Mouse (Mus musculus): ENCODE results near the gene Hsph1. TPM values are rescaled to one million over a fixed set of nuclear protein-coding genes. Genes with fewer than 3 reads are reported as not detected.
A peak's percentile ranks its signal among the peaks of the same experiment; 100 is the strongest.

Hsph1 gene
- polyA plus RNA-seq, 1 experiment from 2014 or later, result 50.0 TPM

- Histone ChIP-seq H3K4me3 (no peak overlapping the region), H3K27ac (no peak overlapping the region), H3K27me3 (no peaks in the 10 kb centered on the region), H3K9me3 (no peaks in the 10 kb centered on the region), H3K36me3 (no peaks in the 10 kb centered on the region), H3K4me2 (no peak overlapping the region), H3K4me1 (peaks cover 9% of the 10 kb centered on the region; the same call in 1 of the 2 replicates), H3K9ac (no peak overlapping the region)
- WGBS, result 44% methylated on average over 8 of the region's 8 CpGs
- no peak for ATAC-seq (ENCODE audit: insufficient number of reproducible peaks, low FRiP score, low TSS enrichment, low read depth)
Measured at GRCm38 (mm10) chr5:149584154-149584655, 52.0 kb downstream of the Hsph1 start.

- H3K36me3 ChIP-seq, result no peaks in the 10 kb centered on the region
- WGBS, result 15% methylated on average over 8 of the region's 8 CpGs
- H3K27ac ChIP-seq, result no peak overlapping the region
- H3K4me1 ChIP-seq, result peaks cover 9% of the 10 kb centered on the region; the same call in 1 of the 2 replicates
- H3K9me3 ChIP-seq, result no peaks in the 10 kb centered on the region
- H3K4me2 ChIP-seq, result no peak overlapping the region
- ATAC-seq (ENCODE audit: insufficient number of reproducible peaks, low FRiP score, low TSS enrichment, low read depth), result no peak
- H3K27me3 ChIP-seq, result no peaks in the 10 kb centered on the region
- no peak overlapping the region for H3K9ac ChIP-seq
- no peak overlapping the region for H3K4me3 ChIP-seq
Measured at GRCm38 (mm10) chr5:149583507-149583906, 52.7 kb downstream of the Hsph1 start.

DNA sequence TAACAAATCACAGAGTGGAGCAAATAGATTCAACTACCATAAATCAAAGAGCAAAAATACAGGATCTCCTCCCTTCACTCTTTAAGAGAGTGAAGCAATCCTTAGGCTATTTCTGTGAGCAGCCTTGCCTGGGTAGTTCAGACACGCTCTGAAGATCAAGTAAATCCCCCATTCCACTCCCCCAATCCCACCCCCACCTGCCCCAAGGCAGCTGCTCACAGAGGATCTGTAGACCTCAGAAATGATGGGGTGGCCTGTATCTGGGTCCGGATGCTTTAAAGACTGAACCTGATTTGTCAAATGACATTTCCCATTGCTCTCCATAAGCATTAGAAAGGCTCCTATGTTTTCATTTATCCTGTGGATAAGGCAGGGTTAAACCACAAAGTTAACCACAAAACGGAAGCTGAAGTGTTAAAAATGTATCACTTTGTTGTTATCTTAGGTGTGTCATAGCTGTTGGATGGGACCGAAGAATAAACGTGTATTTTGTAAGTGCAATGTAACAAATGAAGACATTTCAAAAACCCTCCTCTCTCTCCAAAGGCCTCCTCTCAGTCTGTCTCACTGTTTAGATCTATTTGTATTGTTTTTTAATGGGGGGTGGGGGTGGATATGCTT lies 53.4 kb downstream of the Hsph1 start:
- H3K4me3 ChIP-seq, result no peak overlapping the region
- ATAC-seq (ENCODE audit: insufficient number of reproducible peaks, low FRiP score, low TSS enrichment, low read depth), result no peak
- no peaks in the 10 kb centered on the region for H3K9me3 ChIP-seq
- no peak overlapping the region for H3K9ac ChIP-seq
- 56% methylated on average over 5 of the region's 5 CpGs for WGBS
- no peaks in the 10 kb centered on the region for H3K27me3 ChIP-seq
- H3K36me3 ChIP-seq, result no peaks in the 10 kb centered on the region
- no peak overlapping the region for H3K4me2 ChIP-seq
- H3K27ac ChIP-seq, result no peak overlapping the region
- H3K4me1 ChIP-seq, result peaks cover 9% of the 10 kb centered on the region; the same call in 1 of the 2 replicates

- 34% methylated on average over 10 of the region's 10 CpGs for WGBS
- Histone ChIP-seq H3K27ac (no peak overlapping the region), H3K4me3 (no peak overlapping the region), H3K27me3 (no peaks in the 10 kb centered on the region), H3K36me3 (no peaks in the 10 kb centered on the region), H3K4me1 (peaks cover 6% of the 10 kb centered on the region), H3K4me2 (no peak overlapping the region), H3K9me3 (no peaks in the 10 kb centered on the region), H3K9ac (no peak overlapping the region)
- ATAC-seq (ENCODE audit: insufficient number of reproducible peaks, low FRiP score, low TSS enrichment, low read depth), result no peak
Measured at GRCm38 (mm10) chr5:149577449-149577848, 58.7 kb downstream of the Hsph1 start.

- Histone ChIP-seq H3K4me1 (peaks cover 6% of the 10 kb centered on the region), H3K4me3 (no peak overlapping the region), H3K9ac (no peak overlapping the region), H3K4me2 (no peak overlapping the region), H3K9me3 (no peaks in the 10 kb centered on the region), H3K27me3 (no peaks in the 10 kb centered on the region), H3K36me3 (no peaks in the 10 kb centered on the region), H3K27ac (no peak overlapping the region)
- ATAC-seq (ENCODE audit: insufficient number of reproducible peaks, low FRiP score, low TSS enrichment, low read depth), result no peak
- 49% methylated on average over 10 of the region's 10 CpGs for WGBS
Measured at GRCm38 (mm10) chr5:149576977-149577376, 59.2 kb downstream of the Hsph1 start.

DNA sequence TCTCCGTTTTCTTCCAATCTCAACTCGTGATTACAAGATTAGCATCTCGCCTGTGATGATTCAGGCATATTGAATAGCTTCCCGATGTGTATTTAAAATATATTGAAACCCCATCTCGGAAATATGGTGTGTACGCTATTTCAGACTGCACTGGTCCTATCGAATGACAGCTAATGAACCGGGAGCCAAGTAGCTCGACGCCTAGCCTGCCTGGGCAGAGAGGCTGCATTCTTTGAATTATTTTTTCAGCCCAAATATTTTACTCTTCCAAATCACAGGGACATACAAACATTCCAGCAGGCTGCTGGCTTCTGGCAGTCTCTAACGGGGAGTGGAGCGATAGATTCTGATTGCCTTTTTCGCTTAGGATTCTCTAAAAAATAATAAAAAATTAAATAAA lies 67.2 kb downstream of the Hsph1 start:
- ATAC-seq (ENCODE audit: insufficient number of reproducible peaks, low FRiP score, low TSS enrichment, low read depth), result no peak
- Histone ChIP-seq H3K4me3 (no peak overlapping the region), H3K4me1 (peaks cover 23% of the 10 kb centered on the region), H3K27me3 (no peaks in the 10 kb centered on the region), H3K4me2 (no peak overlapping the region), H3K36me3 (no peaks in the 10 kb centered on the region), H3K9me3 (no peaks in the 10 kb centered on the region), H3K27ac (peak overlapping the region; percentile 33; the same call in 1 of the 2 replicates), H3K9ac (no peak overlapping the region)
- WGBS, result 43% methylated on average over 13 of the region's 13 CpGs

DNA sequence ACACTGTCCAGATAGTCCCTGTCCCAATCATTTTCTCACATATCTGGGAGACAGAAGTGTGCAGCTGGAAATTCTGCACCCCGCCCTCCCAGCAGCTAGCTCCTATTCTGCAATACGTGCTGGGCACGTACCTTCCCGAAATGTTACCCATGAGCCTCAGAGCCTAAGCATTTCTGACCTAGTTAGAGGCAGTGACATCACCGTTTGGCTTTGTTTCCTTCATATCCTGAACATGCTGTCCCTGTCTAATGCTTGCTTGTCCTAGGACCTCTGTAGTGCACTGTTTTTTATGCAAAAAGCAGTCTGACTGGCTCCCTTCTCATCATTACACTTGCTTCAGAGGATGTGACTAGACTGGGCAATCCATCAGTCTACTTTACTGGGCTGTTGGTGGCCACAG lies 69.2 kb downstream of the Hsph1 start:
- no peak overlapping the region for H3K4me3 ChIP-seq
- ATAC-seq (ENCODE audit: insufficient number of reproducible peaks, low FRiP score, low TSS enrichment, low read depth), result peak; percentile 60; the same call in 1 of the 2 replicates
- no peaks in the 10 kb centered on the region for H3K27me3 ChIP-seq
- no peaks in the 10 kb centered on the region for H3K9me3 ChIP-seq
- H3K4me2 ChIP-seq, result no peak overlapping the region
- no peak overlapping the region for H3K9ac ChIP-seq
- 0 out of 2 replicates have a peak overlapping the region, but pooled peaks have one; percentile 2 for H3K27ac ChIP-seq
- H3K36me3 ChIP-seq, result no peaks in the 10 kb centered on the region
- 56% methylated on average over 5 of the region's 5 CpGs for WGBS
- H3K4me1 ChIP-seq, result peaks cover 24% of the 10 kb centered on the region

GRCm38 (mm10) chr5:149566026-149566425 lies 70.2 kb downstream of the Hsph1 start:
- no peaks in the 10 kb centered on the region for H3K36me3 ChIP-seq
- 36% methylated on average over 11 of the region's 11 CpGs for WGBS
- no peak overlapping the region for H3K27ac ChIP-seq
- no peaks in the 10 kb centered on the region for H3K9me3 ChIP-seq
- peaks cover 24% of the 10 kb centered on the region for H3K4me1 ChIP-seq
- H3K9ac ChIP-seq, result no peak overlapping the region
- H3K4me2 ChIP-seq, result no peak overlapping the region
- no peak for ATAC-seq (ENCODE audit: insufficient number of reproducible peaks, low FRiP score, low TSS enrichment, low read depth)
- H3K27me3 ChIP-seq, result no peaks in the 10 kb centered on the region
- no peak overlapping the region for H3K4me3 ChIP-seq

Other genes with a start within 250 kb of the Hsph1 start
- gene Medag, start 224.6 kb downstream of the Hsph1 start, polyA plus RNA-seq (2015; fragmentation: Nextera tagmentation; extraction: Ambion mirVana), result 4.2 and 4.8 TPM in 2 replicates
- gene Tex26, start 196.7 kb downstream of the Hsph1 start, polyA plus RNA-seq (2015; fragmentation: Nextera tagmentation; extraction: Ambion mirVana), result 0.32 and 0.41 TPM in 2 replicates
- 0.19 and 0.46 TPM in 2 replicates for gene Wdr95, start 107.7 kb downstream of the Hsph1 start, polyA plus RNA-seq (2015; fragmentation: Nextera tagmentation; extraction: Ambion mirVana)
- gene B3glct, start 41.9 kb upstream of the Hsph1 start, polyA plus RNA-seq (2015; fragmentation: Nextera tagmentation; extraction: Ambion mirVana), result 13.6 and 14.4 TPM in 2 replicates